Mouse (Mus musculus) embryonic facial prominence, embryonic 11.5 days (tissue): ENCODE measurements around the gene Pim1. TPM values are rescaled to one million over a fixed set of nuclear protein-coding genes. Genes with fewer than 3 reads are reported as not detected.
"Not testable (repeated sequence)": the region's sequence is repeated elsewhere in the genome, so short reads cannot be mapped to it uniquely, and the experiment has no call there.

Experiments used
- ATAC-seq: fragments of 200-750 bp; cut with Nextera tagmentation; replicated peaks from 2 replicates; pipeline ENCODE4 v1.8.0; 2017; ENCODE audit warnings: low read depth; ENCODE audit not compliant: insufficient number of reproducible peaks, low FRiP score, low TSS enrichment
- DNase-seq: peaks from one replicate; pipeline ENCODE4 v3.0.0-alpha.2; 2015; ENCODE audit warnings: low spot score
- H3K27ac ChIP-seq: fragments of 300-500 bp; sonication (generic); replicated peaks from 2 replicates; pipeline ENCODE4 v1.5.1; 2014; ENCODE audit warnings: mild to moderate bottlenecking, low read depth, low read length, control low read depth
- H3K27me3 ChIP-seq: fragments of 300-500 bp; sonication (generic); 2 replicates; pipeline ENCODE4 v1.6.1; 2014; ENCODE audit warnings: mild to moderate bottlenecking, low read length, moderate library complexity, mixed read lengths; ENCODE audit not compliant: control insufficient read depth, insufficient read depth
- H3K36me3 ChIP-seq: fragments of 300-500 bp; sonication (generic); replicated peaks from 2 replicates; pipeline ENCODE4 v1.6.1; 2014; ENCODE audit warnings: low read depth, mild to moderate bottlenecking, low read length, moderate library complexity, mixed read lengths; ENCODE audit not compliant: control insufficient read depth, insufficient read depth
- H3K4me1 ChIP-seq: fragments of 300-500 bp; sonication (generic); 2 replicates; pipeline ENCODE4 v1.6.1; 2014; ENCODE audit warnings: low read length, mixed read lengths; ENCODE audit not compliant: control insufficient read depth, insufficient read depth
- H3K4me2 ChIP-seq: fragments of 300-500 bp; sonication (generic); 2 replicates; pipeline ENCODE4 v1.6.1; 2014; ENCODE audit warnings: low read depth, mild to moderate bottlenecking, control low read depth, low read length, moderate library complexity
- H3K4me3 ChIP-seq: fragments of 300-500 bp; sonication (generic); 2 replicates; pipeline ENCODE4 v1.5.1; 2014; ENCODE audit warnings: low read depth, low read length, control low read depth
- H3K9ac ChIP-seq: fragments of 300-500 bp; sonication (generic); replicated peaks from 2 replicates; pipeline ENCODE4 v1.6.1; 2014; ENCODE audit warnings: mild to moderate bottlenecking, control low read depth, low read length
- H3K9me3 ChIP-seq: fragments of 300-500 bp; sonication (generic); replicated peaks from 2 replicates; pipeline ENCODE4 v1.6.1; 2016; ENCODE audit warnings: mild to moderate bottlenecking, low read length, inconsistent platforms, mixed read lengths; ENCODE audit not compliant: control insufficient read depth
- WGBS: fragments of 180-500 bp; shearing (Covaris S2); extraction: QIAGEN DNeasy Blood & Tissue Kit; methylation state at CpG from one replicate; pipeline ENCODE4 v1.1.7; 2014; 5-methylcytosine and 5-hydroxymethylcytosine counted together
- polyA plus RNA-seq: library from polyadenylated mRNA; unstranded; fragments of >200 nt; fragmentation: Nextera tagmentation; extraction: Ambion mirVana; gene quantifications from 2 replicates; pipeline ENCODE4 v1.2.1, GENCODE M21; 2014

The Pim1 gene
- polyA plus RNA-seq, 1 experiment from 2014 or later, result 19.2 TPM

DNA sequence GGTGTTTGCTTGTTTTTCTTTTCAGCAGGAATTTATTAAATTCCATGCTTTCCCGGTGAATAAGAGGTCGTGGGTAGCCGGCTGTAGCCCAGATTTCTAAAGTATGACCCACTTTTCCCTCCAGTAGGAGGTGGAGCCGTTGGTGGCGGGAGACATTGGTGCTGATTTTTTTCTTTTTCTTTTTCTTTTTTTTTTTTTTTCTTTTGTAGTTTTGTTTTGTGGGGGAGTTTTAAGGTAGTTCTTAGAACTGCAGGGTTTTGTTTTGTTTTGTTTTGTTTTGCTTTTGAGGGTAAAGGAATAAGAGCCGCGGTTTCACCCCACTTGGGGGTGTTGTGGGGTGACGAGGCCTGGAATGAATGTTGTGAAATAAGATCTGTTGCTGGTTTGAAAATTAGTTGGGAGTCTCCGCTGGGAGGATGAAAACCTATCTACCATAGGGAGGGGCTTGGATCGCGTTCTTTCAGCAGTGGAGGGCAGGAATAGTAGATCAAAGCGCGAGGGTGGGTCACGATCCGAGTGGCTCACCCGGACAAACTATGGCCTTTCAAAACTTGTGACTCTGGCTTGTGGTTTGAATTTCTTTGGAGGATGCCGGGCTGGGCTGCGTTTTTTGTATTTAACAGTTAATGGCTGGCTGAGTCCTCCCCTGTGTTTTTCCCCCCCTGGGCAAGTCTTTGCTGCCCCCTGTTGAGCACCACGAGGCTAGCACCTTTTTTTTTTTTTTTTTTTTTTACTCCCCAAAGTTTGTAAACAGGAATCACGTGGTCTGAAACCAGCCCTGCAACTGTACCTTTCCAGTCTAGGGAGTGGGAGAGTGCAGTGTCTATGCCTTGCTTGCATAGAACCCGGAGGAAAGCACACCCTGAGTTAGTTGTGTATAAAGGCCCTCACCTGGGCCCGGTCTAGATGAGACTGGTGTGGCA, 2.0 kb downstream of the Pim1 start:
- no peaks in the 10 kb centered on the region for H3K9me3 ChIP-seq
- ATAC-seq, result no peak
- peak overlapping the region; percentile 80 for H3K4me2 ChIP-seq
- H3K36me3 ChIP-seq, result no peaks in the 10 kb centered on the region; the same call in 1 of the 2 replicates
- peak overlapping the region; percentile 94 for H3K9ac ChIP-seq
- WGBS, result under 1% methylated on average over 22 of the region's 22 CpGs
- H3K4me1 ChIP-seq, result no peaks in the 10 kb centered on the region
- peak; percentile 83 for DNase-seq
- H3K27ac ChIP-seq, result no peak overlapping the region; the same call in 1 of the 2 replicates
- peak overlapping the region; percentile 98 for H3K4me3 ChIP-seq
- no peaks in the 10 kb centered on the region for H3K27me3 ChIP-seq

DNA sequence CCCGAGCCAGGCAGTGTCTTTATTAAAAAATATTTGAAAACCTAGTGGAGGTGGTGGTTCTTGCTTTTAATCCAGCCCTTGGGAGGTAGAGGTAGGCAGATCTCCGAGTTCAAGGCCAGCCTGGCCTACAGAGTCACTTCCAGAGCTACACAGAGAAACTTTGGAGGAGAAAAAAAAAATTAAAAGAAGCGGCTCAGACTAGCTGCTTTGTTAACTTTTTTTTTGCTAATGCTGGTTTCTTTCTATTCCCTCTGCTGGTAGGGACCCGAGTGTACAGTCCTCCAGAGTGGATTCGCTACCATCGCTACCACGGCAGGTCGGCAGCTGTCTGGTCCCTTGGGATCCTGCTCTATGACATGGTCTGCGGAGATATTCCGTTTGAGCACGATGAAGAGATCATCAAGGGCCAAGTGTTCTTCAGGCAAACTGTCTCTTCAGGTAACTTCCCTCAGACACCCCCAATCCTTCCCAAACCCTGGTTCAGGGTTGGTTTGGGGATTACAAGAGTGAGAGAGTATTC, 3.0 kb downstream of the Pim1 start:
- H3K9me3 ChIP-seq, result no peaks in the 10 kb centered on the region
- no peaks in the 10 kb centered on the region for H3K27me3 ChIP-seq
- peak overlapping the region; percentile 98; the same call in 1 of the 2 replicates for H3K4me3 ChIP-seq
- no peaks in the 10 kb centered on the region for H3K4me1 ChIP-seq
- no peak for ATAC-seq
- H3K4me2 ChIP-seq, result no peak overlapping the region
- no peak overlapping the region for H3K27ac ChIP-seq
- H3K9ac ChIP-seq, result peak overlapping the region; percentile 7; the same call in 1 of the 2 replicates
- DNase-seq, result no peak
- 73% methylated on average over 11 of the region's 11 CpGs for WGBS
- no peaks in the 10 kb centered on the region; the same call in 1 of the 2 replicates for H3K36me3 ChIP-seq

DNA sequence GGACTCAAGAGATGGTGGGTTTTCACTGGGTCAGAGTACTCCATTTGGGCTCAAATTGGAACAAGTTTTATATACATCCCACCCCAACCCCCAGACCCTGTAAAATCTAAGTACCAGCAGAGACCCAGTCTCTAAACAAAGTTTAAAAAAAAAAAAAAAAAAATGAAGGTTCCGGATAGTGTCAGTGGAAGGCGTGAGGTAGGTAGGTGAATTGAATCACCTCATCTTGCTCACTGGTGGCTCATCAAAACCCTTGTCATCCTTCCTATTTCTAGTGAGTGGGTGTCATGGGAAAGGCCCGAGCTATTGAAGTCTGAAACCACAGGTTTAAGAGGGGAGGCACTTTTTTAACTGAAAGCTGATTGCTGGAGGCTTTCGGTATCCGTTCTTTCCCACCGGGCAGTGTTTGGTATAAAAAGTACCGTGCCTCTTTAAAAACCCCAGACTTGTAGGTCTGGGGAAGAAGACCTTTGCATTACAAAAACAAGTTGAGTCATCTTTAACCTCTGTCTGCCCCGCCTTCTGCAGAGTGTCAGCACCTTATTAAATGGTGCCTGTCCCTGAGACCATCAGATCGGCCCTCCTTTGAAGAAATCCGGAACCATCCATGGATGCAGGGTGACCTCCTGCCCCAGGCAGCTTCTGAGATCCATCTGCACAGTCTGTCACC, 3.6 kb downstream of the Pim1 start:
- H3K4me3 ChIP-seq, result 0 out of 2 replicates have a peak overlapping the region, but pooled peaks have one; percentile 3
- ATAC-seq (no peak), DNase-seq (no peak)
- no peaks in the 10 kb centered on the region for H3K27me3 ChIP-seq
- no peaks in the 10 kb centered on the region for H3K4me1 ChIP-seq
- H3K9ac ChIP-seq, result peak overlapping the region; percentile 28; the same call in 1 of the 2 replicates
- no peak overlapping the region for H3K27ac ChIP-seq
- H3K4me2 ChIP-seq, result no peak overlapping the region; the same call in 1 of the 2 replicates
- H3K9me3 ChIP-seq, result no peaks in the 10 kb centered on the region
- WGBS, result 75% methylated on average over 10 of the region's 10 CpGs
- H3K36me3 ChIP-seq, result no peaks in the 10 kb centered on the region; the same call in 1 of the 2 replicates

DNA sequence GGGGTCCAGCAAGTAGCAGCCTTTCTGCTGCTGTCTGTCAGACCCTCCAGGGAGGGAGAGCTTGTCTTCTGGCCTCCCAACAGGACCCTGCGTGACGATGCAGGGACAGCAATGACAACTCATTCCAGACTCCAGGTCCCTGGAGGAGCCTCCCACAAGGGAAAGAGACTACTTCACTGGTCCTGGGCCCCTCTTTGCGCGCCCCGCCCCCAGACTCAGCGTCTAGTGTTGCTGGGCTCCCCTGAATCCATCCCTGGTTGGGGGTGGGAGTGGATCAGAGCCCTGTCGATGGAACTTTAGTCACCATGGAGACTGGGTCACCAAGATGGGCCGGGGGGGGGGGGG, 4.2 kb downstream of the Pim1 start:
- H3K4me3 ChIP-seq, result 0 out of 2 replicates have a peak overlapping the region, but pooled peaks have one; percentile 3
- no peaks in the 10 kb centered on the region for H3K4me1 ChIP-seq
- no peak overlapping the region for H3K27ac ChIP-seq
- ATAC-seq (no peak), DNase-seq (no peak)
- H3K27me3 ChIP-seq, result no peaks in the 10 kb centered on the region
- H3K9ac ChIP-seq, result peak overlapping the region; percentile 28; the same call in 1 of the 2 replicates
- no peak overlapping the region; the same call in 1 of the 2 replicates for H3K4me2 ChIP-seq
- WGBS, result 64% methylated on average over 7 of the region's 8 CpGs
- no peaks in the 10 kb centered on the region; the same call in 1 of the 2 replicates for H3K36me3 ChIP-seq
- H3K9me3 ChIP-seq, result no peaks in the 10 kb centered on the region

DNA sequence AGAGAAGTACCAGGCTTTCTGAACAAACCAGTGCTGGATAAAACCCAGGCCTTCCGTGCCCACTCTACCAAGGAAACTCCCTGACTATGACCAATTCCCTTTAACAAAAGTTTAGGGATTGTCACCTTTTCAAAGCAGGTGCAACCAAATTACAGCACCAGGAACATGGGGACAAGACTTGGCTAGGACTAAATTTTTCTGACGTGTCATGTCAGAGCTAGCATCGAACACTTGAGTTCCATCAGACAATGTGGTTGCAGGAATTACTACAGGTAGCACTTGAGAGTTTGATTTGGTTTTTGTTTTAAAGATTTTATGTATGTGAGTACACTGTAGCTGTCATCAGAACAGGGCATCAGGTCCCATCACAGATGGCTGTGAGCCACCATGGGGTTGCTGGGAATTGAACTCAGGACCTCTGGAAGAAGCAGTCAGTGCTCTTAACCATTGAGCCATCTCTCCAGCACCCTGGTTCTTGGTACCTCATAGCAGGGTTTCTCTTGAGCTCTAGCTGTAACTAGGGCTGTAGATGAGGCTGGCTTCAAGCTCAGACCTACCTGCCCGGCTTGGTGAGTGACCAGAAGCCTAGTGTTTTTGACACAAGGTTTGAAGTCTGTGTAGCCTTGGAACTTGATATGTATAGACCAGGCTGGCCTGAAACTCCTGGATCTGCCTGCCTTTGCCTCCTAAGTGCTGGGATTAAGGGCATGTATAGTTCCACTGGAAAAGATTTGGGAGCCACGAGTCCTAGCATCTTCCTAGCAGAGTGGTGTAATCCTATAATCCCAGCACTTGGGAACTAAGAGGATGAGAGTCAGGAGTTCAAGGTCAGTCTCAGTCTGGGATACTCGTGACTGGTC, 5.9 kb downstream of the Pim1 start:
- Histone ChIP-seq H3K4me2 (no peak overlapping the region), H3K27ac (no peak overlapping the region), H3K4me3 (no peak overlapping the region), H3K27me3 (no peaks in the 10 kb centered on the region), H3K9me3 (no peaks in the 10 kb centered on the region), H3K9ac (no peak overlapping the region), H3K4me1 (no peaks in the 10 kb centered on the region), H3K36me3 (no peaks in the 10 kb centered on the region; the same call in 1 of the 2 replicates)
- DNase-seq (no peak), ATAC-seq (no peak)
- WGBS, result 75% methylated on average over 6 of the region's 6 CpGs

DNA sequence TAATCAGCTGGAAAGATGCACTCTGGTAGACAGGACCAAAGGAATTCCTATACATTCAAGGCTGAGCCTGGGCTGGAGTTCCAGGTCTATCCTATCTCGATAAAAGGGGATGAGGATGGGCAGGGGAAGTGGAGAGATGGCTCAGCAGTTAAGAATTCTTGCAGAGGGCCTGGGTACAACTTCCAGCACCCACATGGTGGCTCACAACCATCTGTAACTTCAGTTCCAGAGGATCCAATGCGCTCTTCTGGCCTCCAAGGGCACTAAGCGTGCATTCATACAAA, 6.5 kb downstream of the Pim1 start:
- Histone ChIP-seq H3K9me3 (no peaks in the 10 kb centered on the region), H3K4me3 (no peak overlapping the region)

DNA sequence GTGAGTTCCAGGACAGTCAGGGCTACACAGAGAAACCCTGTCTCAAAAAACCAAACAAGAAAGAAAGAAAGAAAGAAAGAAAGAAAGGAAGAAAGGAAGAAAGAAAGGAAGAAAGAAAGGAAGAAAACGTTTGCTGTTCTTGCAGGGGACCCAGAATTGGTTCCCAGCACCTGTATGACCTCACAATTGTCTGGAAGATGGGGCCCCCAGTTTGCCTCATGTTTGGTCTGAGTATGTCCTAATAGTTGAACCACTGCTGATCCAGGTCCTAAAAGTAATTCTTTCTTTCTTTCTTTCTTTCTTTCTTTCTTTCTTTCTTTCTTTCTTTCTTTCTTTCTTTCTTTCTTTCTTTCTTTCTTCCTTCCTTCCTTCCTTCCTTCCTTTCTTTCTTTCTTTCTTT, 6.9 kb downstream of the Pim1 start:
- H3K9me3 ChIP-seq, H3K4me3 ChIP-seq, ATAC-seq, DNase-seq, H3K9ac ChIP-seq, H3K36me3 ChIP-seq, H3K4me2 ChIP-seq, H3K4me1 ChIP-seq, H3K27ac ChIP-seq, H3K27me3 ChIP-seq: not testable (repeated sequence)
- 74% methylated on average over 1 of the region's 1 CpGs for WGBS

More for the DNA sequence above, 6.5 kb downstream of the Pim1 start:
- ATAC-seq (no peak), DNase-seq (no peak)
- no peak overlapping the region for H3K4me2 ChIP-seq
- no peaks in the 10 kb centered on the region for H3K4me1 ChIP-seq
- WGBS, result 91% methylated on average over 3 of the region's 3 CpGs
- H3K9ac ChIP-seq, result no peak overlapping the region
- H3K27ac ChIP-seq, result no peak overlapping the region
- H3K27me3 ChIP-seq, result no peaks in the 10 kb centered on the region
- H3K36me3 ChIP-seq, result no peaks in the 10 kb centered on the region; the same call in 1 of the 2 replicates
